Mouse (Mus musculus) left cerebral cortex, postnatal 36 days (tissue): ENCODE results near the gene Clec12a. TPM values are rescaled to one million over a fixed set of nuclear protein-coding genes. Genes with fewer than 3 reads are reported as not detected.
"Not testable (repeated sequence)": the region's sequence is repeated elsewhere in the genome, so short reads cannot be mapped to it uniquely, and the experiment has no call there.

Experiments
- DNase-seq, 2 experiments: peaks; one replicate each; pipeline ENCODE4 v3.0.0; 2021 to 2022; ENCODE audit warnings: low spot score in 2 of 2, mixed read lengths in 1 of 2
- intact Hi-C: fragments of 180-260 bp; cut with DNase I; formaldehyde crosslinking; loops from one replicate; pipeline ENCODE4 v1.15.1; 2025
- total RNA-seq, 2 experiments: library from RNA; stranded (reverse); gene quantifications; 2 replicates each; pipeline ENCODE4 v1.2.3; 2021

Gene Clec12a
- under 1 TPM in 1 of 2 experiments, not detected in 1; 0.25 TPM for total RNA-seq

- DNase-seq, intact Hi-C loops: not testable (repeated sequence)
These were observed at the start of gene Clec12a for GRCm38 (mm10) chr6:129342391-129342790. Clec12a (plus strand) TSS chr6:129342691.

- no peak for DNase-seq
- intact Hi-C loops = no loop called here
These were observed 38.3 kb upstream of the Clec12a start for GRCm38 (mm10) chr6:129304180-129304579.

DNA sequence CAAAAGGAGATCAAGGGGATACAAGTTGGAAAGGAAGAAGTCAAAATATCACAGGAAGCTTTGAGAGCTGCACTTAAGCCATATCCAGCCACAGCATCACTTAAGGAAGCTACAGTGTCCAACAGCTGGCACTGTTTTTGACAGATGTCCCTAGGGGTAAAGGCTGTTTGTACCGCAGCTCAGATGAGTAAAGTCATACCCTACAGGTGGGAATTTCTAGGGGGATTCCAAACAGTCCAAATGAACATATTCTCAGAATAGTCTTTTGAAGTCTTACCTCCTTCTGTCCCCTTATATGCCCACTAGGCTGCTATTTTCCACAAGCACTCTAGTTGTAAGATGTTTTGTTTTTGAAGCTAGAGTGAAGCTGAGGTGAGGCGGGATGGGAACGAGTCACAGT, 30.0 kb upstream of the Clec12a start:
- intact Hi-C loops = no loop called here
- no peak for DNase-seq

- DNase-seq = no peak
- intact Hi-C loops = no loop called here
These were observed 27.8 kb upstream of the Clec12a start for GRCm38 (mm10) chr6:129314655-129315168.

GRCm38 (mm10) chr6:129315698-129316097, 26.8 kb upstream of the Clec12a start:
- intact Hi-C loops = no loop called here
- DNase-seq = no peak

- intact Hi-C loops = no loop called here
- DNase-seq = no peak
These were observed 26.0 kb upstream of the Clec12a start for GRCm38 (mm10) chr6:129316463-129316862.

GRCm38 (mm10) chr6:129318395-129318794, 24.1 kb upstream of the Clec12a start:
- intact Hi-C loops = no loop called here
- no peak for DNase-seq

GRCm38 (mm10) chr6:129319331-129319730, 23.2 kb upstream of the Clec12a start:
- DNase-seq = no peak
- intact Hi-C loops = no loop called here

- DNase-seq = no peak
- intact Hi-C loops = no loop called here
These were observed 16.5 kb upstream of the Clec12a start for GRCm38 (mm10) chr6:129326016-129326415.

- intact Hi-C loops = no loop called here
- DNase-seq = no peak
These were observed 15.8 kb upstream of the Clec12a start for GRCm38 (mm10) chr6:129326568-129327150.

DNA sequence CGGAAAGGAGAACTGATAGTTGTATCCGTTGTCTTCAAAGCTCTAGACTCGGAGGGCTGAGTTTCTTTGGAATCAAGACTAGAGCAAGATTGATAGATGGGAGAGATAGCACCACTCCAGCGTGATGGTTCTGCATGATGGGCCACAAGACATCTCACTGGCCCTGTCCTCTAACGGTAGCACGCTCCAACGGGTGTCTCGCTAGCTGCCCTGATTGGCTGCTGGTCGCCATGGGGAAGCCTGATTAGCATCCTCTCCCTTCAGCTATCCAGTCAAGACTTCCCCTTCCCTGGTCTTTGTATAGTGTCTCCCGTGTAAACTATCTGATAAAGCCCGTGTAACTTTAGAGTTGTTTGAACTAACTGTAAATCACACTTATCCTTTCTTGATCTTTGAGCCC, 10.9 kb upstream of the Clec12a start, which contains the start of gene 4922502D21Rik:
Gene 4922502D21Rik (minus strand): TSS at position 187 of the 400 bp plus-strand sequence.
- intact Hi-C loops = no loop called here
- DNase-seq = no peak

DNA sequence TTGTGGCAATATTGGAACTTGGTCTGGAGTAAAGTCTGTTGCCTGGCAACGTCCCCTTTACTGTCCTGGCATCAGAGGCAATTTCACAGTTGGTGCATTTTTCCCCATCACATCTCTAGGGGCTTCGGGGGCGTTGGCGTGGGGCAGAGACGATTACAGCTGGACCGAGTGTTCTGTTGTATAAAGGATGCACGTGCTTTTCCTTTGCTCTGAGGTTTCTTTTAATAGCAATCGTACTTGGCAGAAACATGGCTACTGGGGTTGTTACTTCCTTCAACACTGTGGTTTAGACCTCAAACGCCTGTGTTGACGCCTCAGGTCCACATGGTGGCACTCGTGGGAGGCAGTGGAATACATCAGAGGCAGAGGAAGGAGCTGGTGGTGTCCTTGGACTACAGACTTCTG, 8.8 kb upstream of the Clec12a start:
- intact Hi-C loops = loop anchor here (2.0 kb wide), 1 partner anchor 29 kb away; no protein-coding TSS in a partner anchor

DNA sequence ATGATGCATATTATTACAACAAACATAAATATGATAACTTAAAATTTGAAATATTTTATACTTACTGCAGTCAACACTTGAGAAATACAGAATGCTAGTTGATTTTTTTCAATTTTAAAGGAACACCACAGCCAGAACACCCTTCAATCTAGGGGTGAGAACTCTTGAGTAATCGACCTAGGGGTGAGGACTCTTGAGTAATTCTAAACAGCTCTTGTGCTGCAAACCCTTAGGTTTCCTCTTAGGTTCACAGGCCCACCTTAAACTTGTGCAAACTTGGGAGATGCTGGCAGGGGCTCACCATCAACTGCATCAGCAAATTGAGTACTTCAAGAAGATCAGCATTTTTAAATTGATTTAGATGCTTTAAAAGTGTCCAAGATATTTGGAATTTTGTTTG, 4.7 kb upstream of the Clec12a start:
- intact Hi-C loops = no loop called here

More for the DNA sequence above, 8.8 kb upstream of the Clec12a start:
- DNase-seq = peak; percentile 23 to 25

DNA sequence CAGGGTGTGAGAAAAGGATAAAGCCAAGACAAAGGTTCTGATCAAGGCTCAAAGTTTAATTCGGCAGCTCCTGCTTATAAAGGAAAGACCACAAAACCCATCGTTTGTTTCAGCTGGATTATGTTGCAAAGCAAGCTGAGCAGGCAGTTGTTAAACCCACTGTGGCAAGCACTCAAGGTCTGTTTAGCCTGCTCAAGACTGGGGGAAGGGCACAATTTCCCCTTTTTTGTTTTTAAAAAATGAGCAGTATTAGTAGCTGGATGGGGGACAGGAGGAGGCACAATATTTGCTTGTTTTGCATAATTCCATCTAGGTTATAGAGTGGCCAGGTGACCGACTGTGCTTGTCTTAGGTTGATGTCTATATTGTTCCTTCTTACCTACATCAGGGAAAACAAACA, 1.9 kb downstream of the Clec12a start:
- intact Hi-C loops = no loop called here
- no peak for DNase-seq

More for the DNA sequence above, 4.7 kb upstream of the Clec12a start:
- no peak for DNase-seq

- DNase-seq = no peak
- intact Hi-C loops = no loop called here
These were observed 7.2 kb downstream of the Clec12a start for GRCm38 (mm10) chr6:129349524-129350352.

DNA sequence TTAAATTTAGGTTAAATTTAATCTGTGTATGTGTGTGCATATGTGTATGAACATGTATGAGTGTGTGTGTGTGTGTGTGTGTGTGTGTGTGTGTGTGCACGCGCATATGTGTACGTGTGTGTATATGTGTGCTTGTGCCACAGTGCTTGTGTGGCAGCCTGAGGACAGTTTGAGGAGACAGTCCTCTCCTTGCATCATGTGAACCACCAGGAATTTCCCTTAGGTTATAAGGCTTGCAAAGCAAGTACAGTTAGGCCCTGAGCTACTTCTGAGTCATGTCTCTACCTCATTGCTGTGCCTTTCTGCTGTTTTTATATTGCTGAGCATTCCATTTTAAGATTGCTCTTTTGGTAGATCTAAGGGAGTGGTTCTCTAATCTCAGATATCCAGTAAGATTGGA, 8.6 kb downstream of the Clec12a start:
- intact Hi-C loops = no loop called here
- no peak for DNase-seq

GRCm38 (mm10) chr6:129355774-129356173, 13.3 kb downstream of the Clec12a start:
- intact Hi-C loops = no loop called here
- no peak for DNase-seq

DNA sequence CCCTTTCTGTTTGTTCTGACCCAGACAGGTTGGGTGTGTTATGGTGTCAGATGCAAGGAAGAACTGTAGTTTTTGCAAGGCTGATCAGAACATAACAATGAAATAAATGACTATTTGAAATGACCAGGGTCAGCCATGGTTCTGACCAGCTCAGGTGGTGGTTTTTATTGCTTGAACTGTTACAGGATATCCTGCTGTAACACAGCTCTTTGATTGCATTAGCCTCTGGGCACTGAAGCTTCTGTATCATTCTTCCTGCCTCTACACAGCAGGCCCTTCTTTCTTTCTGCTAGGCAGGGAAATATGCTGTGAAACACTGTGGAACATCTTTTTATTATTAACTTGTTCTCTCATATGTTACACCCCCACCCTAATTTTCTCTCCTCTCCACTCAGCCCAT, 13.9 kb downstream of the Clec12a start:
- intact Hi-C loops = no loop called here
- DNase-seq = no peak

GRCm38 (mm10) chr6:129359515-129359914, 17.0 kb downstream of the Clec12a start:
- intact Hi-C loops = no loop called here
- DNase-seq = no peak

DNA sequence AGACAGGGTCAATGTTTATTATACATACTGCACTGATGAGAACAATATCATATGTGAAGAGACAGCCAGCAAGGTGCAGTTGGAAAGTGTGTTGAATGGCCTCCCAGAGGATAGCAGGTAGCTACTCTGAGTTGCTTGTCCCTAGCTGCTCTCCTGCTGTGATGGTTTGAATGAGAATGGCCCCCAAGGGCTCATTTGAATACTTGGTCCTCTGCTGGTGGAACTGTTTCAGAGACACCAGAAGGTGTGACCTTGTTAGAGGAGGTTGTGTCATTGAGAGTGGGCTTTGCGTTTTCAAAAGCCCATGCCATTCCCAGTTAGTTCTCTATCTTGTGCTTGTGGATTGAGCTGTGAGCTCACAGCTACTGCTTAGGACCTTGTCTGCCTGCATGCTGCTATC, 21.5 kb downstream of the Clec12a start:
- no peak for DNase-seq
- intact Hi-C loops = loop anchor here (2.0 kb wide), 1 partner anchor 29 kb away; no protein-coding TSS in a partner anchor

GRCm38 (mm10) chr6:129365959-129366359, 23.5 kb downstream of the Clec12a start:
- peak in 1 of 2 experiments; percentile 8 for DNase-seq
- intact Hi-C loops = loop anchor here (2.0 to 5.0 kb wide), 2 partner anchors 103 to 514 kb away; no protein-coding TSS in a partner anchor
